Mouse (Mus musculus) heart, embryonic 11.5 days (tissue): ENCODE results near the gene Eri2. TPM values are rescaled to one million over a fixed set of nuclear protein-coding genes. Genes with fewer than 3 reads are reported as not detected.

Experiments used
- ATAC-seq: fragments of 200-750 bp; cut with Nextera tagmentation; replicated peaks from 2 replicates; pipeline ENCODE4 v1.8.0; 2017; ENCODE audit warnings: moderate library complexity; ENCODE audit not compliant: insufficient number of reproducible peaks, low FRiP score, low TSS enrichment
- H3K27ac ChIP-seq: fragments of 300-500 bp; sonication (generic); 2 replicates; pipeline ENCODE4 v1.5.1; 2014; ENCODE audit warnings: mild to moderate bottlenecking, low read depth, low read length
- H3K27me3 ChIP-seq: fragments of 300-500 bp; sonication (generic); 2 replicates; pipeline ENCODE4 v1.6.1; 2014; ENCODE audit warnings: mild to moderate bottlenecking, low read length, mixed read lengths; ENCODE audit not compliant: control insufficient read depth, insufficient read depth
- H3K36me3 ChIP-seq: fragments of 300-500 bp; sonication (generic); 2 replicates; pipeline ENCODE4 v1.6.1; 2014; ENCODE audit warnings: mild to moderate bottlenecking, low read length, moderate library complexity, mixed read lengths; ENCODE audit not compliant: control insufficient read depth, insufficient read depth
- H3K4me1 ChIP-seq: fragments of 300-500 bp; sonication (generic); 2 replicates; pipeline ENCODE4 v1.6.1; 2014; ENCODE audit warnings: low read length; ENCODE audit not compliant: control insufficient read depth, insufficient read depth
- H3K4me2 ChIP-seq: fragments of 300-500 bp; sonication (generic); 2 replicates; pipeline ENCODE4 v1.6.1; 2014; ENCODE audit warnings: mild to moderate bottlenecking, moderate library complexity
- H3K4me3 ChIP-seq: fragments of 300-500 bp; sonication (generic); 2 replicates; pipeline ENCODE4 v1.5.1; 2014; ENCODE audit warnings: low read depth, low read length
- H3K9ac ChIP-seq: fragments of 300-500 bp; sonication (generic); 2 replicates; pipeline ENCODE4 v1.6.1; 2014; ENCODE audit warnings: mild to moderate bottlenecking, low read depth, low read length, moderate library complexity
- H3K9me3 ChIP-seq: fragments of 300-500 bp; sonication (generic); replicated peaks from 2 replicates; pipeline ENCODE4 v1.6.1; 2016; ENCODE audit warnings: low read length; ENCODE audit not compliant: control insufficient read depth
- WGBS: fragments of 180-500 bp; shearing (Covaris S2); extraction: QIAGEN DNeasy Blood & Tissue Kit; methylation state at CpG from one replicate; pipeline ENCODE4 v1.1.7; 2014; ENCODE audit not compliant: insufficient replicate concordance; 5-methylcytosine and 5-hydroxymethylcytosine counted together
- polyA plus RNA-seq: library from polyadenylated mRNA; unstranded; fragments of >200 nt; fragmentation: Nextera tagmentation; extraction: Ambion mirVana; gene quantifications from 2 replicates; pipeline ENCODE4 v1.2.1, GENCODE M21; 2014

Gene Eri2
- polyA plus RNA-seq, 1 experiment from 2014 or later: 16.3 TPM

GRCm38 (mm10) chr7:119727621-119728020 lies 66.2 kb downstream of the Eri2 start:
- Histone ChIP-seq H3K4me3 (no peak overlapping the region), H3K27ac (no peak overlapping the region), H3K4me2 (no peak overlapping the region), H3K27me3 (no peaks in the 10 kb centered on the region), H3K9ac (no peak overlapping the region), H3K9me3 (no peaks in the 10 kb centered on the region), H3K4me1 (no peaks in the 10 kb centered on the region), H3K36me3 (no peaks in the 10 kb centered on the region)
- ATAC-seq: no peak
- WGBS: 81% methylated on average over 2 of the region's 2 CpGs

DNA sequence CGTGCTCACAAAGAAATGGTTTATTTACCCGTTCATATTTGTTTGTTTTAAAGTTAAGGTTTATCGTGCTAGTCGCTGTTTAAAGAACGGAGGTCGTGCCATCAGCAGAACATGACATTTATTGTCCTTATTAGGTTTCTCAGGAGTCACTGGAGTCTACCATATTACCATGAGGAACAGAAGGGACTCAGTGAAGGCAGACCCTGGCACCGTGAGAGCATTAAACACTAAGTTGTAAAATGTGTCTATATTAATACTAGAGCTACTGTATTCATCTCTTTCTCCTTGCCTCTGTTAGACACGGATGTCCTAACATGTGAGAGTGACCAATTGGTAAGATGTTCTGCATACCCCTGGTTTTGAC lies 72.9 kb downstream of the Eri2 start:
- no peaks in the 10 kb centered on the region for H3K9me3 ChIP-seq
- WGBS: 18% methylated on average over 8 of the region's 8 CpGs
- no peak for ATAC-seq
- H3K4me1 ChIP-seq: no peaks in the 10 kb centered on the region
- H3K4me3 ChIP-seq: peak overlapping the region; percentile 98
- peak overlapping the region; percentile 67; the same call in 1 of the 2 replicates for H3K9ac ChIP-seq
- no peaks in the 10 kb centered on the region for H3K27me3 ChIP-seq
- peaks cover 15% of the 10 kb centered on the region for H3K36me3 ChIP-seq
- H3K27ac ChIP-seq: no peak overlapping the region
- peak overlapping the region; percentile 77 for H3K4me2 ChIP-seq

- peak within 1 kb of the TSS; percentile 51 for H3K27ac ChIP-seq
- H3K4me3 ChIP-seq: peak within 1 kb of the TSS; percentile 98
- H3K27me3 ChIP-seq: no peaks in the 10 kb centered on the region
- H3K4me2 ChIP-seq: peak within 1 kb of the TSS; percentile 77
- peak; percentile 95 for ATAC-seq
- peaks cover 20% of the 10 kb centered on the region for H3K36me3 ChIP-seq
- no peaks in the 10 kb centered on the region for H3K9me3 ChIP-seq
- H3K9ac ChIP-seq: peak within 1 kb of the TSS; percentile 93
- under 1% methylated on average over 60 of the region's 60 CpGs for WGBS
- H3K4me1 ChIP-seq: no peaks in the 10 kb centered on the region
These were observed 73.5 kb downstream of the Eri2 start, which contains the start of gene Thumpd1 for GRCm38 (mm10) chr7:119720253-119720946. Thumpd1 (minus strand) TSS chr7:119720798.

Other genes with a start within 250 kb of the Eri2 start
- not detected in 2 replicates for gene Acsm2, start 239.7 kb downstream of the Eri2 start, polyA plus RNA-seq
- gene Acsm1, start 187.0 kb downstream of the Eri2 start, polyA plus RNA-seq: not detected in 2 replicates
- not detected in 2 replicates for gene Acsm4, start 104.0 kb downstream of the Eri2 start, polyA plus RNA-seq
- gene Thumpd1, start 73.3 kb downstream of the Eri2 start, polyA plus RNA-seq: 54.1 and 73.0 TPM in 2 replicates
- gene Acsm3, start 33.1 kb downstream of the Eri2 start, polyA plus RNA-seq: 0.11 and 1.2 TPM in 2 replicates
- gene Rexo5, start 52 bp downstream of the Eri2 start, polyA plus RNA-seq: 16.2 and 19.0 TPM in 2 replicates
- 9.4 and 11.2 TPM in 2 replicates for gene Lyrm1, start 101.8 kb upstream of the Eri2 start, polyA plus RNA-seq
- 3.4 and 6.2 TPM in 2 replicates for gene Dcun1d3, start 102.2 kb upstream of the Eri2 start, polyA plus RNA-seq